Mouse (Mus musculus): Measurements from ENCODE around the gene P3h3. TPM values are rescaled to one million over a fixed set of nuclear protein-coding genes. Genes with fewer than 3 reads are reported as not detected.
A peak's percentile ranks its signal among the peaks of the same experiment; 100 is the strongest.

The P3h3 gene
- polyA plus RNA-seq, 1 experiment from 2014 or later = 4.5 TPM

- H3K4me3 ChIP-seq (ENCODE audit: low read depth, low read length) = peak overlapping the region; percentile 64
- peaks cover 14% of the 10 kb centered on the region; the same call in 1 of the 2 replicates for H3K4me1 ChIP-seq (replicated peaks; ENCODE audit: control insufficient read depth, insufficient read depth, low read length)
- peaks cover 26% of the 10 kb centered on the region; the same call in 1 of the 2 replicates for H3K36me3 ChIP-seq (ENCODE audit: control insufficient read depth, insufficient read depth)
- H3K4me2 ChIP-seq (replicated peaks; ENCODE audit: low read depth) = peak overlapping the region; percentile 95
- ATAC-seq = 0 out of 2 replicates have a peak, but pooled peaks have one; percentile 8
- H3K9ac ChIP-seq (ENCODE audit: low read depth, low read length) = peak overlapping the region; percentile 73
- peak overlapping the region; percentile 95 for H3K27ac ChIP-seq (ENCODE audit: low read depth, low read length)
- no peaks in the 10 kb centered on the region for H3K27me3 ChIP-seq (replicated peaks; ENCODE audit: control insufficient read depth, insufficient read depth, low read length)
- peak; percentile 91 for TF ChIP-seq CTCF (IDR thresholded peaks at IDR 0.05; ENCODE audit: low read depth)
- under 1% methylated on average over 35 of the region's 35 CpGs for WGBS
- no peaks in the 10 kb centered on the region for H3K9me3 ChIP-seq (ENCODE audit: control insufficient read depth)
Observed at GRCm38 (mm10) chr6:124809052-124809774, 48.3 kb downstream of the P3h3 start.

- ATAC-seq = peak; percentile 61
- Histone ChIP-seq H3K4me3 (ENCODE audit: low read depth, low read length) (peak within 1 kb of the TSS; percentile 64), H3K9me3 (ENCODE audit: control insufficient read depth) (no peaks in the 10 kb centered on the region), H3K4me2 (replicated peaks; ENCODE audit: low read depth) (peak within 1 kb of the TSS; percentile 95), H3K4me1 (replicated peaks; ENCODE audit: control insufficient read depth, insufficient read depth, low read length) (peaks cover 14% of the 10 kb centered on the region; the same call in 1 of the 2 replicates), H3K36me3 (ENCODE audit: control insufficient read depth, insufficient read depth) (peaks cover 26% of the 10 kb centered on the region; the same call in 1 of the 2 replicates), H3K27me3 (replicated peaks; ENCODE audit: control insufficient read depth, insufficient read depth, low read length) (no peaks in the 10 kb centered on the region), H3K27ac (ENCODE audit: low read depth, low read length) (peak within 1 kb of the TSS; percentile 95), H3K9ac (ENCODE audit: low read depth, low read length) (peak within 1 kb of the TSS; percentile 73)
- 1% methylated on average over 29 of the region's 29 CpGs for WGBS
- TF ChIP-seq CTCF (IDR thresholded peaks at IDR 0.05; ENCODE audit: low read depth) = no peak
Observed at GRCm38 (mm10) chr6:124808358-124809012, 49.1 kb downstream of the P3h3 start, which contains the start of gene Spsb2. Gene Spsb2 (plus strand): TSS chr6:124808661.

- no peaks in the 10 kb centered on the region for H3K27me3 ChIP-seq (replicated peaks; ENCODE audit: control insufficient read depth, insufficient read depth, low read length)
- peak overlapping the region; percentile 95 for H3K27ac ChIP-seq (ENCODE audit: low read depth, low read length)
- H3K9me3 ChIP-seq (ENCODE audit: control insufficient read depth) = no peaks in the 10 kb centered on the region
- no peak for TF ChIP-seq CTCF (IDR thresholded peaks at IDR 0.05; ENCODE audit: low read depth)
- H3K4me2 ChIP-seq (replicated peaks; ENCODE audit: low read depth) = peak overlapping the region; percentile 95
- peaks cover 14% of the 10 kb centered on the region; the same call in 1 of the 2 replicates for H3K4me1 ChIP-seq (replicated peaks; ENCODE audit: control insufficient read depth, insufficient read depth, low read length)
- peak overlapping the region; percentile 64 for H3K4me3 ChIP-seq (ENCODE audit: low read depth, low read length)
- peaks cover 26% of the 10 kb centered on the region; the same call in 1 of the 2 replicates for H3K36me3 ChIP-seq (ENCODE audit: control insufficient read depth, insufficient read depth)
- WGBS = 41% methylated on average over 6 of the region's 6 CpGs
- H3K9ac ChIP-seq (ENCODE audit: low read depth, low read length) = no peak overlapping the region
- peak; percentile 2 for ATAC-seq
Observed at GRCm38 (mm10) chr6:124807986-124808357, 49.6 kb downstream of the P3h3 start.

GRCm38 (mm10) chr6:124807366-124807765, 50.2 kb downstream of the P3h3 start:
- H3K4me3 ChIP-seq (ENCODE audit: low read depth, low read length) = no peak overlapping the region
- H3K27me3 ChIP-seq (replicated peaks; ENCODE audit: control insufficient read depth, insufficient read depth, low read length) = no peaks in the 10 kb centered on the region
- WGBS = 83% methylated on average over 4 of the region's 4 CpGs
- no peak overlapping the region for H3K9ac ChIP-seq (ENCODE audit: low read depth, low read length)
- H3K4me2 ChIP-seq (replicated peaks; ENCODE audit: low read depth) = no peak overlapping the region
- H3K36me3 ChIP-seq (ENCODE audit: control insufficient read depth, insufficient read depth) = peaks cover 26% of the 10 kb centered on the region; the same call in 1 of the 2 replicates
- H3K9me3 ChIP-seq (ENCODE audit: control insufficient read depth) = no peaks in the 10 kb centered on the region
- H3K27ac ChIP-seq (ENCODE audit: low read depth, low read length) = 0 out of 2 replicates have a peak overlapping the region, but pooled peaks have one; percentile 41
- TF ChIP-seq CTCF (IDR thresholded peaks at IDR 0.05; ENCODE audit: low read depth) = no peak
- H3K4me1 ChIP-seq (replicated peaks; ENCODE audit: control insufficient read depth, insufficient read depth, low read length) = peaks cover 9% of the 10 kb centered on the region; the same call in 1 of the 2 replicates
- ATAC-seq = no peak

- peaks cover 19% of the 10 kb centered on the region; the same call in 1 of the 2 replicates for H3K36me3 ChIP-seq (ENCODE audit: control insufficient read depth, insufficient read depth)
- ATAC-seq = no peak
- no peak for TF ChIP-seq CTCF (IDR thresholded peaks at IDR 0.05; ENCODE audit: low read depth)
- peak overlapping the region; percentile 78 for H3K4me2 ChIP-seq (replicated peaks; ENCODE audit: low read depth)
- peak overlapping the region; percentile 23; the same call in 1 of the 2 replicates for H3K9ac ChIP-seq (ENCODE audit: low read depth, low read length)
- WGBS = 74% methylated on average over 7 of the region's 7 CpGs
- H3K4me1 ChIP-seq (replicated peaks; ENCODE audit: control insufficient read depth, insufficient read depth, low read length) = peaks cover 9% of the 10 kb centered on the region; the same call in 1 of the 2 replicates
- H3K9me3 ChIP-seq (ENCODE audit: control insufficient read depth) = no peaks in the 10 kb centered on the region
- H3K27ac ChIP-seq (ENCODE audit: low read depth, low read length) = peak overlapping the region; percentile 83
- no peaks in the 10 kb centered on the region for H3K27me3 ChIP-seq (replicated peaks; ENCODE audit: control insufficient read depth, insufficient read depth, low read length)
- 0 out of 2 replicates have a peak overlapping the region, but pooled peaks have one; percentile 45 for H3K4me3 ChIP-seq (ENCODE audit: low read depth, low read length)
Observed at GRCm38 (mm10) chr6:124806446-124807140, 51.0 kb downstream of the P3h3 start.

Data from intestine, postnatal 0 days (tissue).